Mouse (Mus musculus): Measurements from ENCODE around the gene Rgl2.

DNA sequence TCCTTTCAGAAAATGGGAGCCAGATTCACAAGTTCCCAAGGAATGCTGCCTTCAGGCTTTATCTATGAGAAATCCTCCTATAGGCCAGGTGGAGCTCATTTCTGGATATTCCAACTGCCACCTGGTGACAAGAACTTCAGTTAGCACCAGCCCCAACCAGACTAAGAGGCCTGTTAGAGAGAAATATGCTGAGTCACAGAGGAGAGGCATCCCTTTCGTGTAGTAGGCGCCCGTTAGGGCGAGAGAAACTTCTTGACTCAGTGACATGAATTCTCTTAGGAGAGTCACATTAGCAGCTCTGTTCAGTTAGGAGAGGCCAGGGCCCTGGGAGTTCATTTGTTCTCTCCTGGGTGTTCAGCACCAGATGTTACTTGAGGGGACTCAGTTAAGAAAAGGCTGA lies 29.7 kb upstream of the Rgl2 start:
- no peak for TF ChIP-seq CTCF (IDR thresholded peaks at IDR 0.05; ENCODE audit: low read depth, low read length)
- TF ChIP-seq POLR2AphosphoS5 (IDR thresholded peaks at IDR 0.05; ENCODE audit: insufficient replicate concordance, low read depth, low read length), result no peak
- TF ChIP-seq TAL1 (conservative IDR thresholded peaks at IDR 0.05; ENCODE audit: low read depth, low read length), result no peak
- TF ChIP-seq GATA1 (IDR thresholded peaks at IDR 0.05; ENCODE audit: borderline replicate concordance, low read length), result no peak

All from G1E (cell line).